Mouse (Mus musculus): ENCODE data around the gene Dock11.

Dock11 gene

DNA sequence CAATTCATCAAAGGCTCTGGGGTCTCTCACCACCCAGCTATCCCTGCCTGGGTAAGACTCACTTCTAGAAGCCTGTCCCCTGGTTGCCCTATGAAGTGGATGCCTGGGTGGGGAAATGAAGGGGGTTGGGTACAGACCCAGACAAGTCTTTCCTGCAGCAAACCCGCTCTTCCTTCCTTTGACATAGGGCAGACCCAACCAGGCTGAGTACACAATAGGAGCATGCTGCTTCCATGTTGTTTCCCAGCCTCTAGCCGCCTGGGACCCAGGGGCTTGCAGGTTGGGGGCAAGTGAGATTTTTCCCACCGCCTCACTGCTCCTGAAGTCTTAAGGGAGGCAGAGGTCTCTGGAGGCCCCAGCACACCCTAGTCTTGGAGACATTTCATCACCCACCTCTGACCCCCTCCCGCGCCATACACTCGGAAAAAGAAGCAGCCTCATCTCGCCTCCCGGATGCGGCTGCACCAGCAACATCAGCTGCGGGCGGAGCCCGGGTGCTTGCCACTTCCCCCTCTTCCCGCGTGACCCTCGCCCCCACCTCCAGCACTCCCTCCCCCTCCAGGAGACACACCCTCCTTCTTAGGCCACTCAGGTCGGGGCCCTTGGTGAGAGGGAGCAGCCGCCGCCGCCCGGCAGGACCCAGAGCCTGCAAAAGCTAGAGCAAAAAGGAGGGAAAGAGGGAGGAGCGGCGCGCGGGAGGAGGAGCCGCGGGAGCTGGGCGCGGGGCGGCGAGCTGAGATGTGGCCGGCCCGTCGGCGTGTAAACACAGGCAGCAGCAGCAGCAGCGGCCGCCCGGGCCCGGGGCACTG is at the start of gene Dock11:
Gene Dock11 (plus strand): TSS at position 746 of the 809 bp plus-strand sequence.
- peak; percentile 73 to 80 for DNase-seq (ENCODE audit: low spot score in 2 of 2)

DNA sequence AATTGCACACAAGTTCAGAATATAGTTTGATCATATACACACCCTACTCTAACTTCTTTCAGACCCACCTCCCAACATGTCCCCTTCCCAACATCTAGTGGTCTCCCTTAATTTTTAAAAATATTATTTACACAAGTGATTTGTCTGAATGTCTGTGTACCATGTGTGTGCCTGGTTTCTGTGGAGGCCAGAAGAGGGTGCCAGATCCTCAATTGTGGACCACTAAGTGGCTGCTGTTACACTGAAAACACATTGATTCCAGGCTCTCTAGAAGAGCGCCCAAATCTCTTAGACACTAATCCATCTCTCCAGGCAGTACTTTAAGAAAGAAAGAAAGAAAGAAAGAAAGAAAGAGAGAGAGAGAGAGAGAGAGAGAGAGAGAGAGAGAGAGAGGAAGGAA is 8.9 kb upstream of the Dock11 start:
- peak in 1 of 2 experiments; percentile 10 for DNase-seq (ENCODE audit: low spot score in 2 of 2)

DNA sequence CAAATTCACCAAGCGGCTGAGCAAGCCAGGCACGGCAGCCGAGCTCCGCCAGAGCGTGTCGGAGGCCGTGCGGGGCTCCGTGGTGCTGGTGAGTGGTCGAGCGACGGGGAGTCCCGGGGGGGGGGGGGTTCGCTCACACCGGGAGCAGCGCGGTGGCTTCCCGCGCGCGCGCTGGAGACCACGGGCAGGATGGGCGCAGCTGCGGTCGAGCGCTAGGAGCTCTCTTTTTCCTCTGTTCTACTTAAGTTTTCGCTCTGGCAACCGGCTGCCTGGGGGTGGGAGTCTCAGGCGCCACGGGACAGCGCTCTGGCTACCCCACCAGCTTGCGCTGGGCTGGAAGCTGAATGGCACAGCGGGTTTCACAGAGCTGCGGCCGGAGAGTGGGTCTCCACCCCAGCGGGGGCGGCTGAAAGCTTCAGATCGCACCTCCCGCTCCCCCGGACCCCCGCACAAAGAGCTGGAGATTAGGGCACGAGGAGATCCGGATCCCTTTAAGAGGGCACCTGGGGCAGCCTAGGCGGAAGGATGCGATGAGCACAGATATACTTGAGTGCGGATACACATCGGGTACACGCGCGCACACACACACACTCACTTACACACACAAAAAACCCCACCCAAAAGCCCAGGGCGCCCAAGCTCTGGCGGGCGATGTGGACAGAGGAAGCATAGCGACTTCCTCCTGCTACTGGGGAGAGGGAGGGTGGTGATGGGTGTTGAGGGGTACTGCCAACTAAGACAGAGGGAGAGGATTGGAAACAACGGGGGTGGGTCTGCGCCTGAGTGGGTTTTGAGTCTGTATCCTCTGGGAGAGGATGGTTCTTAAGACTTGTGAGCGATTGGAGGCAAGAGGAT is 540 bp downstream of the Dock11 start:
- DNase-seq (ENCODE audit: low spot score in 2 of 2), result peak; percentile 52 to 58

DNA sequence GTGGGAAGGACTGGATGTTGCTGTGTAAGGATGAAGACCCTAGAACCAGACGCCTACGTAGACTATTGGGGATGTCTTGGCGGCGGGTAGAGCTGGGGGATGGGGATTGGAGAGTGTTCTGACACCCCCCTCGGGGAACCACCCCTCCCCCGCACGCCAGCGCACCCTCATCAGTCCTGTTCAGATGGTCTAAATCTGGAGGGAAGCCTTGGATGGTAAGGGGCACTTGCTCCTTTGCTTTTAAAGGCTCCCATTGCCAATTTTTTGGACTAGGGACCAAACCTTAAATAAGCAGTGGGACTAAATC is 1.1 kb downstream of the Dock11 start:
- DNase-seq (ENCODE audit: low spot score in 2 of 2), result peak in 1 of 2 experiments; percentile 15

DNA sequence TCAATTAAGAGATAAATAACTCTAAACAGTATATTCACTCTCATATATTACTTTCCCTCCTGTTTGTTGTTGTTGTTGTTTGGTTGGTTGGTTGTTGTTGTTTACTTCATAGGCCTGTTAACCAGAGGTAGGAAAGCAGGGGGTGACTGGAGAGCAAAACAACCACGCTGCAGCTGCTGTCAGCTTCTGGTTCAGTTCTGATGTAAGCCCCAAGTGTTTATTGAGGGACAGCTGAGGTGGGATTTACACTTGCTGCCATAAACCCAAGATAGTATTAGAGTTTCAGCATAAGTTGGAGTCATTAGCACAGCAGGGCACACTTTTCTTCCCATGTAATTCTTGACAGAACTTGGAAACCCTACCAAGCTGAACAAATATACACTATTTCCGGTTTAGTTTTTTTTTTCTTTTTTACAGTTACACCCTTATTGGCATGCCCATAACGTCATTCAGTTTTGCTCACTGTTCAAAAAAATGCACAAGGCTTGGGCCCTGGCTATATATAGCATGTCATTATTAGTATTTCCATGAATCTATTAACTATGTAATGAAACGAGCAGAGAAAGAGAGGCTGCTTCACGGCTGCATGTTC is 3.0 kb downstream of the Dock11 start:
- no peak for DNase-seq (ENCODE audit: low spot score in 2 of 2)

DNA sequence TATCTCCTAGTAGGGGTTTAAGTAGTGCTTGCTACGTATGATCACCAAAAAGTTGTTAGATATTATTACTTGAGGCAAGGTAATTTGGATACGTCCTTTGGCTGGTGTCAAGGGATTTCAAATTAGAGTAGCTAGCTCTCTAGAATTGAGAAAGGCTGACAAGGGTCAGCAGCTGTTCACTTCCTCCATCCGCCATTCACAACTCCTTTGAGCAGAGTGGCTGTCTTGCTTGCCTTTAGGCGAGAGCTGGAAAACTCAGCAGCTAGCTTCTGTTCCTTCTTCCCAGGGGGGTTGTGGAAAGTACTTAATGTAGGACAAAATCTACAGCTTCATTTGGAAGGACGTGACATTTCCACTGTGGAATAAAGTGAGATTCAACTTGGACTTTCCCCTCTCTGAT is 3.7 kb downstream of the Dock11 start:
- DNase-seq (ENCODE audit: low spot score in 2 of 2), result no peak

DNA sequence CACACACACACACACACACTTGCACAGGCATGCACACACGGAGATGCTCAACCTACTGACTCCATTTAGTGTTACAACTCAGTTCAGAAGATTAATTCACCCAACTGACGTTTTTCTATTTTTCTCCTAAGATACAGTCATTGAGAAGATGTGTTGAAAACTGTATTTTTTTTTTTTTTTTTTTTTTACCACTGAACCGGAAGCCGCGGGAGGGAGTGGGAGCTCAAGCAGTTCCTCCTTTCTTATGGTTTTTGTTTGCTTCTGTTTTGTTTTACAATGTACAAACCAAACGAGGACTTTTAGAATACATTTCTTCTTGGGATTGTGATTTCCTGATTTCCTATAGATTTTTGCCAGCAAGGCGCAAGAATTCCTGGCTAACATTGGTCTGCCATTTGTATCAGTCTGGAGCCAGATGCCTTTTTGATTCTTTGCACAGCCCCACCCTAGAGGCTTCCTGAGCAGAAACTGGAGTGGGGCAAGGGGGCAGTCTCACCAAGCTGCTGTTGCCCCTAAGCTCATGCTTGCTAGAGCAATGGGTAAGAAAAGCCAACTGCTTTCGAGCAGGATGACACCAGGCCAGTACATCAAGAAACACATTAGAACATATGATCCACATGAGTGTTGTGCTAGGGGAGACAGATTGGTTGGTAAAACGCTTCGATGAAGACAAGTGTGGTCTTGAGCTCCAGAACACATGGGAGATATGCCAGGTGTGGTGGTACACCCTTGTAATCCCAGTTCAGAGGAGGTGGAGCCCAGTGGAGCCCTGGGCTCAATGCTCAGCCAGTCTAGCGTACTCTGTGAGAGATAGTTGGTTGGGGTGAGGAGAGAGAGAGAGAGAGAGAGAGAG is 9.2 kb downstream of the Dock11 start:
- DNase-seq (ENCODE audit: low spot score in 2 of 2), result peak; percentile 25 to 26

DNA sequence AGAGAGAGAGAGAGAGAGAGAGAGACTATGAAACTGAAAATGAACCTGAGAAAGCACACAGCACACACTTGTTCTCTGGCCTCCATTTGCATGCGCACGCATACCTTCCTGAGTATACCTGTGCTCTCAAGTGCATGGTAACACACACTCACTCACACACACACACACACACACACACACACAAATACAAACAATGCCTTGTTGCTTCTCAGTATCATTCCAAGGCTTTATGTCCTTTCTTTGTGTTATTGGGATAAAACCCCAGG is 9.8 kb downstream of the Dock11 start:
- peak in 1 of 2 experiments; percentile 18 for DNase-seq (ENCODE audit: low spot score in 2 of 2)

DNA sequence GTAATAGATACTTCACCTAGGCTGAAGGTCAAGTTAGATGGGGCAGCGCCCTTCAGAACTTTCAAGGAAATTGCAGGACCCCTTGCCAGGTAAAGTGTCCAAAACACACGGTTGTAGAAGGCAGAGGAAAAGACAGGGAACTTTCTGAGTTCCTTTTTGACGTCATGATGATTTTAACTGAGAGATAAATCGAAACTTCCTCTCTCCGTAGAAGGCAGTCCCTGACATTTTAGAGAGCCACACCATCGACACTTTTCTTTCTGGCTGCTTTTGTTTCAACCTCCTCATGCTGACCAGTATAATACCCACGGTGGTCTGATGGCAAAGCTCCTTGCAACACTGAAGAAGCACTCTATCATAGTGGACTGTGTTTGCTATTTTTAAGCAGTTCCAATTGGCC is 15.7 kb downstream of the Dock11 start:
- no peak for DNase-seq (ENCODE audit: low spot score in 2 of 2)

DNA sequence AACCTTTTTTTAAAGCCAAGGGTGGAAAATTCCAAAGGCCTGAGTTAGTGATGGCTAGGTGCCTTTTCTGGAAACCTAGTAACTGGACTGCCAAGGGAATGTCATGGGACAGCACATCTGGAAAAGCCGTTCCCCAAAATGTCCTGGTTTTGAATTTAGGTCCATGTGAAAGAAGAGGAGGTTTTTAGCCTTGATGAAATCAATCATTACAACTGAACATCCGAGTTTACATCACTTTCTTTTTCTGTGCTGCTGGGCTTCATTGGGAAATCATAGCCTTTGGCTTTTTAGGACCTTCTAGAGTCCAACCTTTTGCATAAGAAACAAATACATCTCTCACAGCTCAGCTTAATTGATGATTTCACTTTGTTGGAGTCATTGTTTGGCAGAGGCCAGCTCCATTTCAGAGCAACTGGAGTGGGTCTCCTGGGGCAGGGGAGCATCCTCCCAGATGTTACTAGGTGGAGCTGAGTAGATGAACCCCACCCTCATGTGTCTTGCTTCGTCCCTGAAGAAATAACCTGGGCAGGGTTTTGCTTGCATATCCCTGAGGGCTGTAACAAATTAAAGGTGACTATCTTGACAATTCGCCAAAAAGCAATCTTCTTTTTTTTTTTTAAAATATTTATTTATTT is 18.2 kb downstream of the Dock11 start:
- no peak for DNase-seq (ENCODE audit: low spot score in 2 of 2)

DNA sequence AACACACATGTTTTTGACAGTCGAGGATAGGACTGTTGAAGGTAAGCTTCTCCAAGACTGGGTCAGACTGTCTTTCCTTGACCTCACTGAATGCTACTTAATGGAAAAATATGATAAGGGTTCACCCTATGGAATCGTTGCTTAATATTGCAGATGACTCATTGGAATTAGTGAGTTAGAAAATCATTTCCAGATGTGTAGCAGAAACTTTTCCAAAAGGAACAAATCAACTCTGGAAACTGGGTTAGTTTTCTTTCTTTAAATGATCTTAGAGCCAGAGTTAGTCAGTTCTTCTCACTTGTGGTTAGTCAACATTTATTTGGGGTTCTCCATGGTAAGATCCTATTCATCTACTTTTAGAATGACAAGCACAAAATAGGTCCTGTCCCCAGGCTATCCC is 30.9 kb downstream of the Dock11 start:
- DNase-seq (ENCODE audit: low spot score in 2 of 2), result no peak

DNA sequence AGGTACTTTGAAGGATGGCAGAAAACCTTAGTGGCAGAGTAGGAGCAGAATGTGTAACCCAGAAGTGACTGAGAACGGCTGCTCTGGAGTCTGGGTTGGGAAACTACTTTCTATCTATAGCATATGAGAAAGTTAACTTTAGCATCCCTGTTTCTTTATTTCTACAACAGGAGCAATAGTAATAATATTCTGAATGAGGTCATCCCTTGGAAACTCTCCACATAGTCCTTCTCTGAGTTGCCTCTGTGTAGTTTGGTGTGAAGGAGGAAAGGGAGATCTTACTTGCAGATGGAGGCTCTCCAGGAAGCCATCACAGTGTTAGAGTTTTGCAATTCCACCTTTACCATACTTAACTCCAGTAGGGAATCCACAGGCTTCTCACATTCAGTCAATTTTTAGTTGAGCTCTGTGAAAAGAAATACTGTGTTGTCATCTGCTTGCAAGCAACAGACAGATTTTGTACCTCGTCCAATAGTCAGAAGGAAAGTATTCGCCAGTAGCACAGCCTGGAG is 31.5 kb downstream of the Dock11 start:
- DNase-seq (ENCODE audit: low spot score in 2 of 2), result no peak

DNA sequence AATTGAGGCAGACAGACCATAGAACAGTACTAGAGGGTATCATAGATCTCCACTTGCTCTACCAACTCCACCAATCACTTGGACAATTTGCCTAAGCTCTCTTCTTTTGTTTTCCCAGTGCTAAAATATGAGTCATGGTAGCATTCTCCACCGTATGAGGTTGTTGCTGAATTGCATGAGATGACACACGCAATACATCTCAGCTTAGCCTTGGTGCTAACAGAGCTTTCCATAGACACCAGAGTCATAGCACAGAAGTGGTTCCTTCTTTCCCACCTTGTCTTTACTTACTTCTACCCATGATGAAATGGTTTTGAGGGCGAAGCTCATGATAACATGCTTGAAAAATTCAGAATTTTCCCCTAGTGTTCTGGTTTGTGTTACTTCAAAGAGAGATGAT is 33.3 kb downstream of the Dock11 start:
- no peak for DNase-seq (ENCODE audit: low spot score in 2 of 2)

DNA sequence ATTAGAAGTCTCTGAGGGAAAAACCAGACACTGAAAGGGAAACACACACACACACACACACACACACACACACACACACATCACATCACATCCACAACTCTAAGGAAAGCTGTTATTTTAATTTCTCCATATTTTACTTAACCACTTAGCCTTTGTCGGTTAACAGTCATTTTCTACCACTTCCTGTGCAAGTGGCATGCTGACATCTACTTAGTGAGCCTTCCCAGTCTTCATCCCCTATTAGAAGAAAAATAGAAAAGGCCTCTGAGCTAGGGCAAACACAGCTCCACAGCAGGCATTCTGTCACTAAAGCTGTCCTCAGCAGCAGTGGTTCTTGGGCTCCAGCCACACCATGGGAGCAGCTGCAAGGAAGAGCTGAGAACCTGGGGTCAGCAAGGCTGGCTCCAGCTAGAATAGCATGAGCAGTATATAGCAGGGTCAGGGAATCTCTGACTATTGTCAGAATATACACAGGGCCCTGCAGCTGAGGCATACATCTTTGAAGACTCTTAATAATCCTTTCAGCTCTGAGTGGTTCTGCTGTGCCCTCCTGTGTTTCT is 36.2 kb downstream of the Dock11 start:
- peak in 1 of 2 experiments; percentile 10 for DNase-seq (ENCODE audit: low spot score in 2 of 2)

DNA sequence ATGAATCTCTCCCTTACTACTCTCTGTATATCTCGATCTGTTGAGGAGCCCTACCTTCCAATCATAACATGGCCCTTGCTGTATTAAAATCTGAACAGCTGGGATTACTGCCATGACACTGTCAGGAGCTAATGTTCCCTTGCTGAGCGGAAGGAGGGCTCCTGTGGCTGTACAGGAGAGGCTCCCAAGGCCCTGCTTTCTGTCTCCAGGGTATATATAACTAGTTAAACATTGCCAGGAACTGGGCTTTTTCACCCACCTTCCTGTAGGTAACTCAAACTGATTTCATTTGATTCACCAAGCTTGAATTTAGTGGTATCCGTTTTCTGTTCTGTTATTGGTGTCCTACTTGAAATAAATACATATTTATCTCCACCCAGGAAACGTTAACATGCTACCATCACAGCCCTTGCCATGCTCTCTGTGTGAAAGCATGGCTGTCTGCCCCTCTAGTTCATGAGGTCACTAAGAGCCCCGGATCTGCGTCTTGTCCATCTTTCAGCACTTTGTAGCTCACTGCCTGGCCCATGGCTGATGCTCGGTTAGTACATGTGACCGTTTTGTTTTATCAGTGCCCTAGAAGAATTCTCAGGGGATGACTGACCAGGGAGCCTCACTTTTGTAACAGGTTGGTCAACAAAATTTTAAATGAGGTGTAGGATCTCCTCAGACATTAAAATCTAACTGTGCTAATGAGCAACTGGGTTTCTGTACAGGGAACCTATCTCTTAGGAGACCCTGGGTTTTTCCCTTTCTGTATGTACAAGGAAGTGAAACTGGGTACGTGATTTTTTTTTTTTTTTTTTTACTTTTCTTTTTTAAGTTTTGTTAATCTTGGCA is 41.7 kb downstream of the Dock11 start:
- peak in 1 of 2 experiments; percentile 2 for DNase-seq (ENCODE audit: low spot score in 2 of 2)

DNA sequence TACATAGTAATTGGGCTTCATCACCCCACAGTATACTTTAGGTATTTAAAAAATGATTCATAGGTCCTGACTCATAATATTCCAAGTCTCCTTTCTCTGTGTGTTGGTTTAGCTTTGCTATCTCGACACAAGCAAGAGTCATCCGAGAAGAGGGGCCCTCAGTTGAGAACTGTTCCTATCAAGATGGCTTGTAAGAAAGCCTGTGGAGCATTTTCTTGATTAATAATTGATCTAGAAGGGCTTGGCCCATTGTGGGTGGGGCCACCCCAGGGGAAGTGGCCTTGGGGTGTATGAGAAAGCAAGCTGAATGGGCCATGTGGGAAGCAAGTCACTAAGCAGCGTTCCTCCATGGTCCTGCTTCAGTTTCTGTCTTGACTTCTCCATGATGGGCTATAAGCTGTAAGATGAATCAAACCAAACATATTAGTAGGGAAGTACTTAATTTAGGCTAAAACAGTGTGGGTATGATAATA is 42.3 kb downstream of the Dock11 start:
- DNase-seq (ENCODE audit: low spot score in 2 of 2), result peak in 1 of 2 experiments; percentile 30

DNA sequence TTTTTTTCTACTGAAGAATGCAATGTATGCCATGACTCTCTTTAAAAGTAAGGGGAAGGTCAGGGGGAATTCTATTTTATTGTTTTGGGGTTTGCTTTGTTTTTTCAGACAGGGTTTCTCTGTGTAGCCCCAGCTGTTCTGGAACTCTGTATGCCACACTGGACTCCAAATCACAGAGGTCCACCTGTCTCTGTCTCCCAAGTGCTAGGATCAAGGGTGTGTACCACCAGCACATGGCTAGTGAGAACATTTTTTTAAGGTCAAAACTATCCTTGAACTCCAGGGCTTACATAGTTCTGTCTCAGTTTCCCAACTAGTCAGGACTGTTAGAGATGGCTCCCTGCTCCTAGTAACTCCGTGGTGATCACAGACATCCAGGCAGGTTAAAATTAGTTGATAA is 43.3 kb downstream of the Dock11 start:
- DNase-seq (ENCODE audit: low spot score in 2 of 2), result no peak

DNA sequence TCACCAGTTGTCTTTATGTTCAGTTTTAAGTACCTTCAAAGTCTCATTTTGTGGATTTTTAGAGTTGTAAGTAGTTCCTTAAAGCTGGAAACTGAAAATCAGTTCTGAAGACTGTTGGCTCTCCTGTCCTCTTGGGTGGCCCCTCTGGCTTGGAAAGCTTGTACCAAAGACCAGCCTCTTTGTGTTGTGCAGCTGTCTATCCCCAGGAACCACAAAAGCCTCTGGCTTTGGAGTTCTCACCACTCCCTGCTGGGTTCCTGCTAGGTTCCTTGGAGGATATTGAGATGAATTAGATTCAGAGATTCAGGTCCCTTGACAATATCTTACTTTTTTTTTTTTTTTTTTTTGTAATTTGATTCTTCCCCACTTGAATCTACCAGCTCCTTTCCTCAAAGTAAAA is 44.3 kb downstream of the Dock11 start:
- no peak for DNase-seq (ENCODE audit: low spot score in 2 of 2)

DNA sequence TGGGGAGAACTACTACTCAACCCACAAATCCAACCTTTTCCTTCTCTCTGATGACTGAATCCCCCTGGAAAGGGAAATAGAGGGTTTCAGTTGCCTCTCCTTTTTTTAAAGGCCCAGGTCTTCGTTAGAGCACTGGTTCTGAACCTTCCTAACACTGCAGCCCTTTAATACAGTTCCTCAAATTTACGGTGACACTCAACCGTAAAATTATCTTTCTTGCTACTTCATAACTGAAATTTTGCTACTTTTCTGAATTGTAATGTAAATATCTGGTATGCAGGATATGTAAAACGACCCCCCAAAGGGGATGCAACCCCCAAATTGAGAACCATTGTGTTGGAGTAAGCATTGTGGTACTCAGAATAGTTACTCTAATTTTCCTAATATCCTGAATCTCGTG is 49.5 kb downstream of the Dock11 start:
- no peak for DNase-seq (ENCODE audit: low spot score in 2 of 2)

DNA sequence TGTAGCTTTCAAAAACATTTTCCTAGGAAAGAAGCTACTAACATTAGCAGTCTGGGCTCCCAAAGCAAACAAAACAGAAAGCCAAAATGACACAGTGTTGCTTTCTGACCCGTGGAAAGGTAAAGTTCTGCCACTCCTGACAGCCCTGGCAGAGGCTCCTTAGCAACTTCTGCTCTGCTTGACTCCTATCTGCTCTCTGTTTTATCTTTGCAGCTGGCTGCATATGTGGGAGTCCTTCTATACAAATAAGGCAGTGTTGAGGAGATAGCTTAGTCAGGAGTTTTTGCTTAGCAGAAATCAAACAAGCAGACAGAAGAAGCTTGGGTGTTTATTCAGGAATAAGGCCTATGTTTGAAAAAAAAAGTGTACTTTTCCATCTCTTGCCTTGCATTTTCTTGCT is 57.8 kb downstream of the Dock11 start:
- no peak for DNase-seq (ENCODE audit: low spot score in 2 of 2)
